Mouse (Mus musculus): ENCODE measurements around the gene Gm9817. TPM values are rescaled to one million over a fixed set of nuclear protein-coding genes. Genes with fewer than 3 reads are reported as not detected.

Gene Gm9817
- polyA plus RNA-seq, 1 experiment = not detected

DNA sequence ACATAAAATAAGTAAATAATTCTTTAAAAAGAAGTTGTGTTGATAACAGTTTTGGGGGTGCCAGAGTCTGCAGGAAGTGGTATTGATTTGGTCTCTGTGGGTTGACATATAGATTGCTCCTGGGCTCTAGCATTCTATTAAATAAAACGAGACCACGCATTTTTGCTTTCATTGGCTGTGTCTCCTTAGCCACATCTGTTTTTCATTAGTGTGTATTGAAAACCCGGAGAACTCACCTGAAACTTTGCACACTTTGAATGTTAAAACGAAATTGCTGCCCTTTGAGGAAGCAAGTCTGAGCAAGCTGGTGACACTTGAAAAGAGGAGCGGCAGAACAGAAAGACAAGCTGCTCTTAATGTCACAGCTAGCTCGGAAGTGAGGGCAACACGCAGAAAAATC lies 43.7 kb upstream of the Gm9817 start:
- DNase-seq = no peak
- H3K27me3 ChIP-seq (ENCODE audit: control insufficient read depth, insufficient read depth, low read length) = no peaks in the 10 kb centered on the region
- no peak overlapping the region for H3K4me3 ChIP-seq (ENCODE audit: control insufficient read depth, insufficient read depth, low read length)
- 45% methylated on average over 7 of the region's 7 CpGs for WGBS
- no peak overlapping the region for H3K27ac ChIP-seq (ENCODE audit: control insufficient read depth, insufficient read depth, low read length)
- TF ChIP-seq POLR2A (IDR thresholded peaks at IDR 0.05; ENCODE audit: control insufficient read depth, extremely low read depth, insufficient read depth, low read length, poor library complexity) = no peak
- no peak for TF ChIP-seq CTCF (IDR thresholded peaks at IDR 0.05; ENCODE audit: borderline replicate concordance, control insufficient read depth, extremely low read depth, insufficient read depth, low read length, poor library complexity)
- no peaks in the 10 kb centered on the region for H3K36me3 ChIP-seq (ENCODE audit: control insufficient read depth, insufficient read depth, low read length)
- H3K4me1 ChIP-seq (replicated peaks; ENCODE audit: control insufficient read depth, insufficient read depth, low read length) = peaks cover 10% of the 10 kb centered on the region

- DNase-seq = no peak
- Histone ChIP-seq H3K36me3 (ENCODE audit: control insufficient read depth, insufficient read depth, low read length) (no peaks in the 10 kb centered on the region), H3K4me1 (replicated peaks; ENCODE audit: control insufficient read depth, insufficient read depth, low read length) (peaks cover 5% of the 10 kb centered on the region), H3K27me3 (ENCODE audit: control insufficient read depth, insufficient read depth, low read length) (no peaks in the 10 kb centered on the region), H3K27ac (ENCODE audit: control insufficient read depth, insufficient read depth, low read length) (no peak overlapping the region), H3K4me3 (ENCODE audit: control insufficient read depth, insufficient read depth, low read length) (no peak overlapping the region)
- TF ChIP-seq CTCF (IDR thresholded peaks at IDR 0.05; ENCODE audit: borderline replicate concordance, control insufficient read depth, extremely low read depth, insufficient read depth, low read length, poor library complexity) = no peak
- TF ChIP-seq POLR2A (IDR thresholded peaks at IDR 0.05; ENCODE audit: control insufficient read depth, extremely low read depth, insufficient read depth, low read length, poor library complexity) = no peak
- WGBS = 93% methylated on average over 4 of the region's 4 CpGs
These were observed 42.1 kb upstream of the Gm9817 start for GRCm38 (mm10) chr13:45036417-45036816.

GRCm38 (mm10) chr13:45040195-45040594 lies 38.3 kb upstream of the Gm9817 start:
- Histone ChIP-seq H3K27ac (ENCODE audit: control insufficient read depth, insufficient read depth, low read length) (no peak overlapping the region), H3K4me3 (ENCODE audit: control insufficient read depth, insufficient read depth, low read length) (no peak overlapping the region), H3K27me3 (ENCODE audit: control insufficient read depth, insufficient read depth, low read length) (no peaks in the 10 kb centered on the region), H3K36me3 (ENCODE audit: control insufficient read depth, insufficient read depth, low read length) (no peaks in the 10 kb centered on the region), H3K4me1 (replicated peaks; ENCODE audit: control insufficient read depth, insufficient read depth, low read length) (peaks cover 5% of the 10 kb centered on the region; the same call in 1 of the 2 replicates)
- DNase-seq = no peak
- TF ChIP-seq POLR2A (IDR thresholded peaks at IDR 0.05; ENCODE audit: control insufficient read depth, extremely low read depth, insufficient read depth, low read length, poor library complexity) = no peak
- no peak for TF ChIP-seq CTCF (IDR thresholded peaks at IDR 0.05; ENCODE audit: borderline replicate concordance, control insufficient read depth, extremely low read depth, insufficient read depth, low read length, poor library complexity)
- WGBS = 77% methylated on average over 4 of the region's 4 CpGs

- no peaks in the 10 kb centered on the region for H3K4me1 ChIP-seq (replicated peaks; ENCODE audit: control insufficient read depth, insufficient read depth, low read length)
- H3K36me3 ChIP-seq (ENCODE audit: control insufficient read depth, insufficient read depth, low read length) = no peaks in the 10 kb centered on the region
- WGBS = 88% methylated on average over 7 of the region's 7 CpGs
- TF ChIP-seq CTCF (IDR thresholded peaks at IDR 0.05; ENCODE audit: borderline replicate concordance, control insufficient read depth, extremely low read depth, insufficient read depth, low read length, poor library complexity) = no peak
- TF ChIP-seq POLR2A (IDR thresholded peaks at IDR 0.05; ENCODE audit: control insufficient read depth, extremely low read depth, insufficient read depth, low read length, poor library complexity) = no peak
- no peak overlapping the region for H3K27ac ChIP-seq (ENCODE audit: control insufficient read depth, insufficient read depth, low read length)
- H3K4me3 ChIP-seq (ENCODE audit: control insufficient read depth, insufficient read depth, low read length) = no peak overlapping the region
- DNase-seq = no peak
- no peaks in the 10 kb centered on the region for H3K27me3 ChIP-seq (ENCODE audit: control insufficient read depth, insufficient read depth, low read length)
These were observed 37.8 kb upstream of the Gm9817 start for GRCm38 (mm10) chr13:45040741-45041140.

- no peak for DNase-seq
- TF ChIP-seq POLR2A (IDR thresholded peaks at IDR 0.05; ENCODE audit: control insufficient read depth, extremely low read depth, insufficient read depth, low read length, poor library complexity) (no peak), CTCF (IDR thresholded peaks at IDR 0.05; ENCODE audit: borderline replicate concordance, control insufficient read depth, extremely low read depth, insufficient read depth, low read length, poor library complexity) (no peak)
- Histone ChIP-seq H3K4me1 (replicated peaks; ENCODE audit: control insufficient read depth, insufficient read depth, low read length) (no peaks in the 10 kb centered on the region), H3K4me3 (ENCODE audit: control insufficient read depth, insufficient read depth, low read length) (no peak overlapping the region), H3K27me3 (ENCODE audit: control insufficient read depth, insufficient read depth, low read length) (no peaks in the 10 kb centered on the region), H3K36me3 (ENCODE audit: control insufficient read depth, insufficient read depth, low read length) (no peaks in the 10 kb centered on the region), H3K27ac (ENCODE audit: control insufficient read depth, insufficient read depth, low read length) (no peak overlapping the region)
- WGBS = 94% methylated on average over 3 of the region's 3 CpGs
These were observed 35.0 kb upstream of the Gm9817 start for GRCm38 (mm10) chr13:45043466-45043865.

DNA sequence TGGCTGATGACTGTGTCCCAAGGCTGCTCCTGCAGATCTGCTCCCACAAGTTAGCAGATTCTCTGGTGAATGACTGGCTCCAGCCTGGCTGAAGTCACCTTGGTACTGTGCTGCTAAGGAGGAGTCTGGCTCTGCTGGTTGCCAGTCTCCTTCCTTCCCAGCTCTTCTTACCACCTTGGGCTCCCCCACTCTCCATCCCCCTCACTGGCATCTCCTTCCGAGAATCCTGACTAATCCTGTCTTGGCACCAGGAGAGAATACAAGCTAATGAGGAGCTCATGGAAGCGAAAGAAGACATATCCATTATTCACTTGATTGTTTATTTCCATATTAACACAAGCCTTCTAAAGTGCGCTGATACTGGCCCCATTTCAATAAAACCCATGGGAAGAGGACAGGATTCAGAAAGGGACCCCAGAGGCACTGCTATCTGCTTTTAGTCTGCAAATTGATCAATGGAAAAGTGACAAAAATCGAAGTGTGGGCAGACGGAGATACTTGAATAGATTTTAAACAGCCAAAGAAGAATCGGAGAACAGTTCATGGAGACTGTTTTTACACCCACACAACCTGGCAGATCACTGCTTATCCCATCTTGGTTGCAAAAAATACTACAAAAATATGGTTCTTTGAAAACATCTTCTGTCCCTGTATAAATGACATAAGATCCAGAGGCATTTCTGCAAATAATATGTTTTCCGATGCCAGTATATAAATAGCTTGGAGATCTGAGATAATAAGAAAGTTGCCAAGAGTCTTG lies 29.1 kb upstream of the Gm9817 start:
- 93% methylated on average over 7 of the region's 7 CpGs for WGBS
- no peak for DNase-seq
- TF ChIP-seq CTCF (IDR thresholded peaks at IDR 0.05; ENCODE audit: borderline replicate concordance, control insufficient read depth, extremely low read depth, insufficient read depth, low read length, poor library complexity) (no peak), POLR2A (IDR thresholded peaks at IDR 0.05; ENCODE audit: control insufficient read depth, extremely low read depth, insufficient read depth, low read length, poor library complexity) (no peak)
- no peak overlapping the region for H3K27ac ChIP-seq (ENCODE audit: control insufficient read depth, insufficient read depth, low read length)
- no peaks in the 10 kb centered on the region for H3K4me1 ChIP-seq (replicated peaks; ENCODE audit: control insufficient read depth, insufficient read depth, low read length)
- H3K4me3 ChIP-seq (ENCODE audit: control insufficient read depth, insufficient read depth, low read length) = no peak overlapping the region
- no peaks in the 10 kb centered on the region for H3K27me3 ChIP-seq (ENCODE audit: control insufficient read depth, insufficient read depth, low read length)
- H3K36me3 ChIP-seq (ENCODE audit: control insufficient read depth, insufficient read depth, low read length) = no peaks in the 10 kb centered on the region

All from thymus, adult 2 months (tissue).